Mouse (Mus musculus) heart, embryonic 16.5 days (tissue): ENCODE data around the gene Spg20. TPM values are rescaled to one million over a fixed set of nuclear protein-coding genes. Genes with fewer than 3 reads are reported as not detected.
A peak's percentile ranks its signal among the peaks of the same experiment; 100 is the strongest.

Source experiments
- ATAC-seq: fragments of 200-750 bp; cut with Nextera tagmentation; replicated peaks from 2 replicates; pipeline ENCODE4 v1.8.0; 2017; ENCODE audit warnings: moderate number of reproducible peaks; ENCODE audit not compliant: insufficient read depth, low FRiP score; ENCODE audit errors: extremely low read depth
- H3K27ac ChIP-seq: fragments of 300-500 bp; sonication (generic); 2 replicates; pipeline ENCODE4 v1.5.1; 2014; ENCODE audit warnings: mild to moderate bottlenecking, low read length, control low read depth, moderate library complexity
- H3K27me3 ChIP-seq: fragments of 300-500 bp; sonication (generic); 2 replicates; pipeline ENCODE4 v1.6.1; 2014; ENCODE audit warnings: low read length, mixed read lengths; ENCODE audit not compliant: control insufficient read depth, insufficient read depth
- H3K36me3 ChIP-seq: fragments of 300-500 bp; sonication (generic); 2 replicates; pipeline ENCODE4 v1.6.1; 2014; ENCODE audit not compliant: control insufficient read depth, insufficient read depth
- H3K4me1 ChIP-seq: fragments of 300-500 bp; sonication (generic); 2 replicates; pipeline ENCODE4 v1.6.1; 2014; ENCODE audit warnings: low read length, mixed read lengths; ENCODE audit not compliant: control insufficient read depth, insufficient read depth
- H3K4me2 ChIP-seq: fragments of 300-500 bp; sonication (generic); 2 replicates; pipeline ENCODE4 v1.6.1; 2014; ENCODE audit warnings: low read depth, mild to moderate bottlenecking, control low read depth, low read length
- H3K4me3 ChIP-seq: fragments of 300-500 bp; sonication (generic); 2 replicates; pipeline ENCODE4 v1.5.1; 2014; ENCODE audit warnings: mild to moderate bottlenecking, control low read depth, low read length
- H3K9ac ChIP-seq: fragments of 300-500 bp; sonication (generic); 2 replicates; pipeline ENCODE4 v1.6.1; 2014; ENCODE audit warnings: low read length, control low read depth
- H3K9me3 ChIP-seq: fragments of 300-500 bp; sonication (generic); replicated peaks from 2 replicates; pipeline ENCODE4 v1.6.1; 2016; ENCODE audit warnings: low read length; ENCODE audit not compliant: control insufficient read depth
- WGBS: fragments of 180-500 bp; shearing (Covaris S2); extraction: QIAGEN DNeasy Blood & Tissue Kit; methylation state at CpG from one replicate; pipeline ENCODE4 v1.1.7; 2014; 5-methylcytosine and 5-hydroxymethylcytosine counted together
- polyA plus RNA-seq: library from polyadenylated mRNA; unstranded; fragments of >200 nt; fragmentation: Nextera tagmentation; extraction: Ambion mirVana; gene quantifications from 2 replicates; pipeline ENCODE4 v1.2.1, GENCODE M21; 2015

Spg20 gene
- polyA plus RNA-seq, 1 experiment from 2014 or later = 29.7 TPM

GRCm38 (mm10) chr3:55089291-55089690, 22.6 kb upstream of the Spg20 start:
- Histone ChIP-seq H3K4me1 (peaks cover 4% of the 10 kb centered on the region; the same call in 1 of the 2 replicates), H3K4me2 (no peak overlapping the region), H3K4me3 (no peak overlapping the region), H3K36me3 (no peaks in the 10 kb centered on the region), H3K27ac (no peak overlapping the region), H3K9me3 (no peaks in the 10 kb centered on the region), H3K27me3 (no peaks in the 10 kb centered on the region), H3K9ac (no peak overlapping the region)
- WGBS = 45% methylated on average over 4 of the region's 4 CpGs
- ATAC-seq = no peak

GRCm38 (mm10) chr3:55093161-55093560, 18.7 kb upstream of the Spg20 start:
- no peaks in the 10 kb centered on the region; the same call in 1 of the 2 replicates for H3K9me3 ChIP-seq
- no peaks in the 10 kb centered on the region for H3K27me3 ChIP-seq
- H3K36me3 ChIP-seq = no peaks in the 10 kb centered on the region
- H3K4me1 ChIP-seq = peaks cover 16% of the 10 kb centered on the region
- H3K9ac ChIP-seq = no peak overlapping the region
- H3K4me3 ChIP-seq = no peak overlapping the region
- H3K4me2 ChIP-seq = no peak overlapping the region
- WGBS = 56% methylated on average over 1 of the region's 1 CpGs
- no peak overlapping the region for H3K27ac ChIP-seq
- no peak for ATAC-seq

- Histone ChIP-seq H3K9me3 (no peaks in the 10 kb centered on the region; the same call in 1 of the 2 replicates), H3K27me3 (no peaks in the 10 kb centered on the region), H3K9ac (no peak overlapping the region), H3K36me3 (no peaks in the 10 kb centered on the region), H3K4me1 (peaks cover 13% of the 10 kb centered on the region; the same call in 1 of the 2 replicates), H3K4me2 (peak overlapping the region; percentile 18), H3K27ac (peak overlapping the region; percentile 48), H3K4me3 (no peak overlapping the region)
- WGBS = 41% methylated on average over 8 of the region's 8 CpGs
- ATAC-seq = no peak; the same call in 1 of the 2 replicates
Measured at GRCm38 (mm10) chr3:55095968-55096654, 15.8 kb upstream of the Spg20 start.

GRCm38 (mm10) chr3:55096655-55097005, 15.3 kb upstream of the Spg20 start:
- H3K4me3 ChIP-seq = no peak overlapping the region
- H3K27me3 ChIP-seq = no peaks in the 10 kb centered on the region
- WGBS = 50% methylated on average over 2 of the region's 2 CpGs
- peaks cover 13% of the 10 kb centered on the region; the same call in 1 of the 2 replicates for H3K4me1 ChIP-seq
- no peaks in the 10 kb centered on the region; the same call in 1 of the 2 replicates for H3K9me3 ChIP-seq
- H3K36me3 ChIP-seq = no peaks in the 10 kb centered on the region
- ATAC-seq = no peak
- peak overlapping the region; percentile 48 for H3K27ac ChIP-seq
- no peak overlapping the region for H3K9ac ChIP-seq
- H3K4me2 ChIP-seq = peak overlapping the region; percentile 18

DNA sequence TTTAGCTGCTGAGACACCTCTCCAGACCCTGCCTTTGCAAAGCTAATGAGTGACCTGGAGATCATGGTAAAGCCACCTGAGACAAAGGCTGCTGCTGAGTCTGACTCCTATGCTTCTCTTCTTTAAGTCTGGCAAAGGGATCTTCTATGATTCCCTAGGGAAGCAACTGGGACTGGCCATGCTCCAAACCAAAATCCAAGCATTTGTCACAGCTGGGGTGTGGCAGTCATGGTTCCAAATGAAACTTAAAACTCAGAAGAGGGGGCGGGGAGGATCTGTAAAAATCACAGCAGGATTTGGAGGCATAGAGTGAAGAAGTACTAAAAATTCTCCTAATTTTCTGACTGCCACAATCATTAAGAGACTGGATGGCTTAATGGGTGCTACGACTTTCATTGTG, 14.7 kb upstream of the Spg20 start:
- Histone ChIP-seq H3K27me3 (no peaks in the 10 kb centered on the region), H3K9ac (no peak overlapping the region), H3K4me1 (peaks cover 13% of the 10 kb centered on the region; the same call in 1 of the 2 replicates), H3K27ac (no peak overlapping the region), H3K4me3 (no peak overlapping the region), H3K9me3 (no peaks in the 10 kb centered on the region; the same call in 1 of the 2 replicates), H3K4me2 (no peak overlapping the region), H3K36me3 (no peaks in the 10 kb centered on the region)
- WGBS = 87% methylated on average over 2 of the region's 2 CpGs
- ATAC-seq = no peak

DNA sequence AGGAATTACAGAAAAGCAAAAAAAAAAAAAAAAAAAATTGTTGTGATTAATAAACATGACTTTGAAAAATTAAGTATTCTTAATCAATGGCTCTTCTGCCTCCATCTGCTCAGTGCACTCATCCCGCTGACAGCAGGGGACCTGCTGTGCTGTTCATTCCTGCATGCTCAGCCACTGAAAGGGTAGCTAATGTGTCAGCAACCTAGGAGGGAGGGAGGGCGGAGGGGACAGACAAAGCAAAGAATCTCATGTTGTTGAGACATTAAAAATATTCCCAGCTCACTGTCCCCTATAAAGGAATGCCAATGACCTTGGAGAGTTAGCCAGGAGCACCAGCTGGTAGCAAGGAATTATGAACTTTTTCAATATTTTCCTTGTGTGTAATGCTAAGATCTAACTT, 13.9 kb upstream of the Spg20 start:
- Histone ChIP-seq H3K9ac (no peak overlapping the region), H3K4me1 (peaks cover 13% of the 10 kb centered on the region; the same call in 1 of the 2 replicates), H3K4me2 (no peak overlapping the region), H3K27me3 (no peaks in the 10 kb centered on the region), H3K9me3 (no peaks in the 10 kb centered on the region; the same call in 1 of the 2 replicates), H3K27ac (no peak overlapping the region), H3K4me3 (no peak overlapping the region), H3K36me3 (no peaks in the 10 kb centered on the region)
- no peak for ATAC-seq
- 58% methylated on average over 2 of the region's 2 CpGs for WGBS

DNA sequence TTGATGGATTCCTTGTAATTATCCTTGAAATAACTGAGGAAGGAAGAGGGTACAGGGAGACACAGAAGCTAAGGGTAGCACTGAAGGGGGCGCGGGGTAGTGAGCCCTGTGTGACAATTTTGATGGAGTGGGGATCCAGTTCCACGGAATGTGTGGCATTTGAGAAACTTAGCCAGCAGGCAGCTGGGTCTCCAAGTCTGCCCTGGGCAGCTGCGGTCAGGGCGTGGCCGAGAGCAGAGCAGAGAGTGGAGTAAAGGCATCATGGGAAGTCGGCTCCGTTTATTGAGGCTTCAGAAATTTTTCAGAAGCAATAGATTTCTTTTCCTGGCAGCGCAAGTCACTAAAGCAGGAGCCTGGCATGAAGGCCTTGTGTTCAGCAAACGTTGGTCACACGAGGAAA, 12.9 kb upstream of the Spg20 start:
- Histone ChIP-seq H3K4me1 (peaks cover 13% of the 10 kb centered on the region; the same call in 1 of the 2 replicates), H3K36me3 (no peaks in the 10 kb centered on the region), H3K27me3 (no peaks in the 10 kb centered on the region), H3K9me3 (no peaks in the 10 kb centered on the region; the same call in 1 of the 2 replicates), H3K9ac (no peak overlapping the region), H3K4me3 (no peak overlapping the region), H3K27ac (no peak overlapping the region), H3K4me2 (no peak overlapping the region)
- WGBS = 60% methylated on average over 11 of the region's 11 CpGs
- ATAC-seq = no peak

DNA sequence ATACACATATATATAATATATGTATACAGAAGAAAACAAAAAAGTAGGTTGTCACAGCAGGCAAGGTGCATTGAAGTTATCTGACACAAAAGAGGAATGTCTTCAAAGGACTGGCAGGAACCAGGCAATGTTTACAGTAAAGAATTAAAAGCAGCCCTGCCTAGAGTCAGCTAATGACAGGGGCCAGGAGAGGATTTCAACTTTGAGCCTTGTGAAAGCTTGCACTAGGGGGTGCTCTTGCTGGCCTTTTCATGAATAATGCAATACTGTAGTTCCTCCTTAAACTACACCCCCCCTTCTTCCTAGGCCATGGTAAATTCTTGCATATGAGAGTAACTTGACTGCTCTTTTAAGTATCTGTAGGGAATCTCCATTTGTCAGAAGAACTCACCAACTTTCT, 10.8 kb upstream of the Spg20 start:
- no peak for ATAC-seq

DNA sequence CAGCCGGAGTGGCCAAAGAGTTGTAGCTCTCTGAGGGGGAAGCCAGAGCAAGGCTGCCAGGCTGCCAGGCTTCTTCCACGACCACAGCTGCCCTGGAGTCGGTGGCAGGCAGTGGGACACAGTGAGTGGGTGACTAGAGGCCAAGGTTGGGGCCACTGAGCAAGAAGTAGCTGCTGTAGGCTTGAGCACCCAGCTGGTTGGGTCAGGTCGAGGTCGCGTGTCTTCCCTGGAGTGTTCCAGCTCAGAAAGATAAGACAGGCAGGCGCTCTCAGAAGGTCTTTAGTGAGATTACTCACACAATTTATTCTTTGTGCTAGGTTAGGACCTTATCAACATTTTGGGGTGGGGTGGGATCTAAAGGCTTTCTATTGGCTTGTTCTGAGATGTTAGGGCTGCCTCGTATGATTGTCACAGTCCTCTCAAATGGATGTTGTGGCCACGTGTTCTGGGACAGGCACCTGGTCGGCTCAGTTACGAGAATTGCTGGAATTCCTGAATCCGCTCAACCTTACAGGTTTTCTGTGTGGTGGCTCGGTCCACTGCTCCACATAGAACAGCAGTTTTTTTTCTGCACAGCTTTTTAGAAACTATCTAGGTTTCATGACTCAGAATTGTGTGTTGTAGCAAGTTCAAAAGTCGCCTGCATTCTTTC, 6.4 kb upstream of the Spg20 start:
- no peak overlapping the region for H3K9ac ChIP-seq
- peaks cover 4% of the 10 kb centered on the region; the same call in 1 of the 2 replicates for H3K4me1 ChIP-seq
- no peak overlapping the region for H3K4me3 ChIP-seq
- no peak overlapping the region for H3K4me2 ChIP-seq
- no peak overlapping the region for H3K27ac ChIP-seq
- no peaks in the 10 kb centered on the region for H3K36me3 ChIP-seq
- H3K27me3 ChIP-seq = no peaks in the 10 kb centered on the region
- ATAC-seq = no peak
- WGBS = 52% methylated on average over 14 of the region's 14 CpGs
- no peaks in the 10 kb centered on the region; the same call in 1 of the 2 replicates for H3K9me3 ChIP-seq

More for the DNA sequence above, 10.8 kb upstream of the Spg20 start:
- Histone ChIP-seq H3K4me2 (no peak overlapping the region), H3K4me3 (no peak overlapping the region), H3K36me3 (no peaks in the 10 kb centered on the region), H3K27ac (no peak overlapping the region), H3K27me3 (no peaks in the 10 kb centered on the region), H3K9me3 (no peaks in the 10 kb centered on the region; the same call in 1 of the 2 replicates), H3K4me1 (peaks cover 15% of the 10 kb centered on the region), H3K9ac (no peak overlapping the region)
